Mouse (Mus musculus) liver, embryonic 14.5 days (tissue): Measurements from ENCODE around the gene Bcl3.

Source experiments
- CTCF ChIP-seq: IDR thresholded peaks from 2 replicates; pipeline ENCODE4 v1.5.1; 2016; ENCODE audit warnings: antibody characterized with exemption, low read depth, control low read depth
- EP300 ChIP-seq: IDR thresholded peaks from 2 replicates; pipeline ENCODE4 v1.6.1; 2016; ENCODE audit warnings: antibody characterized with exemption, low read depth

- TF ChIP-seq CTCF (no peak), EP300 (no peak)
Observed at GRCm38 (mm10) chr7:19817382-19818105, 5.0 kb downstream of the Bcl3 start.
